Mouse (Mus musculus): ENCODE results near the gene Mlip. TPM values are rescaled to one million over a fixed set of nuclear protein-coding genes. Genes with fewer than 3 reads are reported as not detected.

Gene Mlip
- polyA plus RNA-seq, 1 experiment = 0.43 TPM

Other genes starting within 250 kb of the Mlip start
- 65.9 and 67.6 TPM in 2 replicates for gene Lrrc1, start 191.9 kb upstream of the Mlip start, polyA plus RNA-seq (2012; rRNA removed)

Measured in large intestine, adult 2 months (tissue).